Mouse (Mus musculus) midbrain, embryonic 16.5 days (tissue): ENCODE data around the gene Adamtsl1. TPM values are rescaled to one million over a fixed set of nuclear protein-coding genes. Genes with fewer than 3 reads are reported as not detected.

Experiments
- ATAC-seq: fragments of 200-750 bp; cut with Nextera tagmentation; 2 replicates; pipeline ENCODE4 v1.8.0; 2017; ENCODE audit warnings: moderate TSS enrichment
- H3K27ac ChIP-seq: fragments of 300-500 bp; sonication (generic); 2 replicates; pipeline ENCODE4 v1.5.1; 2014; ENCODE audit warnings: mild to moderate bottlenecking, low read length, mixed read lengths
- H3K27me3 ChIP-seq: fragments of 300-500 bp; sonication (generic); 2 replicates; pipeline ENCODE4 v1.6.1; 2014; ENCODE audit warnings: low read depth, low read length, mixed read lengths; ENCODE audit not compliant: control insufficient read depth, insufficient read depth
- H3K36me3 ChIP-seq: fragments of 300-500 bp; sonication (generic); 2 replicates; pipeline ENCODE4 v1.6.1; 2014; ENCODE audit warnings: mild to moderate bottlenecking, low read length, moderate library complexity, mixed read lengths; ENCODE audit not compliant: control insufficient read depth, insufficient read depth
- H3K4me1 ChIP-seq: fragments of 300-500 bp; sonication (generic); 2 replicates; pipeline ENCODE4 v1.6.1; 2014; ENCODE audit warnings: mild to moderate bottlenecking, low read length, mixed read lengths; ENCODE audit not compliant: control insufficient read depth, insufficient read depth
- H3K4me2 ChIP-seq: fragments of 300-500 bp; sonication (generic); 2 replicates; pipeline ENCODE4 v1.6.1; 2014; ENCODE audit warnings: mild to moderate bottlenecking, low read length, mixed read lengths
- H3K4me3 ChIP-seq: fragments of 300-500 bp; sonication (generic); 2 replicates; pipeline ENCODE4 v1.5.1; 2014; ENCODE audit warnings: low read depth, mild to moderate bottlenecking, low read length, moderate library complexity, mixed read lengths
- H3K9ac ChIP-seq: fragments of 300-500 bp; sonication (generic); 2 replicates; pipeline ENCODE4 v1.6.1; 2014; ENCODE audit warnings: low read depth, low read length, mixed read lengths
- H3K9me3 ChIP-seq: fragments of 300-500 bp; sonication (generic); replicated peaks from 2 replicates; pipeline ENCODE4 v1.6.1; 2014; ENCODE audit warnings: mild to moderate bottlenecking, low read length, mixed read lengths; ENCODE audit not compliant: control insufficient read depth, poor library complexity, severe bottlenecking
- WGBS: fragments of 180-500 bp; shearing (Covaris S2); extraction: QIAGEN DNeasy Blood & Tissue Kit; methylation state at CpG from one replicate; pipeline ENCODE4 v1.1.7; 2014; 5-methylcytosine and 5-hydroxymethylcytosine counted together
- polyA plus RNA-seq: library from polyadenylated mRNA; unstranded; fragments of >200 nt; fragmentation: Nextera tagmentation; extraction: Ambion mirVana; gene quantifications from 2 replicates; pipeline ENCODE4 v1.2.1, GENCODE M21; 2015

Gene Adamtsl1
- polyA plus RNA-seq, 1 experiment from 2014 or later = 8.2 TPM

- 83% methylated on average over 4 of the region's 4 CpGs for WGBS
Observed at GRCm38 (mm10) chr4:85884031-85884430, 370.1 kb downstream of the Adamtsl1 start.

GRCm38 (mm10) chr4:85889877-85890598, 376.1 kb downstream of the Adamtsl1 start:
- no peak overlapping the region for H3K27ac ChIP-seq
- no peaks in the 10 kb centered on the region for H3K4me1 ChIP-seq
- WGBS = 80% methylated on average over 2 of the region's 2 CpGs
- no peak for ATAC-seq
- H3K4me2 ChIP-seq = no peak overlapping the region
- no peak overlapping the region for H3K9ac ChIP-seq
- no peak overlapping the region for H3K4me3 ChIP-seq
- no peaks in the 10 kb centered on the region for H3K27me3 ChIP-seq
- H3K36me3 ChIP-seq = no peaks in the 10 kb centered on the region
- H3K9me3 ChIP-seq = no peaks in the 10 kb centered on the region

More at GRCm38 (mm10) chr4:85884031-85884430, 370.1 kb downstream of the Adamtsl1 start:
- Histone ChIP-seq H3K36me3 (no peaks in the 10 kb centered on the region), H3K9me3 (no peaks in the 10 kb centered on the region), H3K27me3 (no peaks in the 10 kb centered on the region), H3K9ac (no peak overlapping the region), H3K4me1 (no peaks in the 10 kb centered on the region), H3K27ac (no peak overlapping the region), H3K4me2 (no peak overlapping the region), H3K4me3 (no peak overlapping the region)
- ATAC-seq = no peak

GRCm38 (mm10) chr4:85901316-85901715, 387.3 kb downstream of the Adamtsl1 start:
- H3K4me2 ChIP-seq = no peak overlapping the region
- H3K4me1 ChIP-seq = no peaks in the 10 kb centered on the region
- no peaks in the 10 kb centered on the region for H3K27me3 ChIP-seq
- H3K36me3 ChIP-seq = no peaks in the 10 kb centered on the region
- no peak overlapping the region for H3K9ac ChIP-seq
- no peak overlapping the region for H3K4me3 ChIP-seq
- H3K27ac ChIP-seq = no peak overlapping the region
- no peaks in the 10 kb centered on the region for H3K9me3 ChIP-seq
- 88% methylated on average over 4 of the region's 4 CpGs for WGBS
- ATAC-seq = no peak

GRCm38 (mm10) chr4:85904217-85904616, 390.2 kb downstream of the Adamtsl1 start:
- Histone ChIP-seq H3K27me3 (no peaks in the 10 kb centered on the region), H3K36me3 (no peaks in the 10 kb centered on the region), H3K4me2 (no peak overlapping the region), H3K4me1 (no peaks in the 10 kb centered on the region), H3K27ac (no peak overlapping the region), H3K9me3 (no peaks in the 10 kb centered on the region), H3K9ac (no peak overlapping the region), H3K4me3 (no peak overlapping the region)
- WGBS = 86% methylated on average over 5 of the region's 5 CpGs
- ATAC-seq = no peak

- 36% methylated on average over 2 of the region's 2 CpGs for WGBS
Observed at GRCm38 (mm10) chr4:85916034-85916433, 402.1 kb downstream of the Adamtsl1 start.

GRCm38 (mm10) chr4:85918366-85918765, 404.4 kb downstream of the Adamtsl1 start:
- 82% methylated on average over 4 of the region's 4 CpGs for WGBS
- Histone ChIP-seq H3K4me2 (no peak overlapping the region), H3K4me3 (no peak overlapping the region), H3K36me3 (no peaks in the 10 kb centered on the region), H3K4me1 (no peaks in the 10 kb centered on the region), H3K27me3 (no peaks in the 10 kb centered on the region), H3K9ac (no peak overlapping the region), H3K27ac (no peak overlapping the region), H3K9me3 (no peaks in the 10 kb centered on the region)
- ATAC-seq = no peak

More at GRCm38 (mm10) chr4:85916034-85916433, 402.1 kb downstream of the Adamtsl1 start:
- Histone ChIP-seq H3K4me3 (no peak overlapping the region), H3K36me3 (no peaks in the 10 kb centered on the region), H3K27ac (no peak overlapping the region), H3K9ac (no peak overlapping the region), H3K4me1 (no peaks in the 10 kb centered on the region), H3K27me3 (no peaks in the 10 kb centered on the region), H3K4me2 (no peak overlapping the region), H3K9me3 (no peaks in the 10 kb centered on the region)
- no peak for ATAC-seq

GRCm38 (mm10) chr4:85920474-85920873, 406.5 kb downstream of the Adamtsl1 start:
- H3K27ac ChIP-seq = no peak overlapping the region
- ATAC-seq = no peak
- H3K27me3 ChIP-seq = no peaks in the 10 kb centered on the region
- H3K9ac ChIP-seq = no peak overlapping the region
- H3K4me1 ChIP-seq = no peaks in the 10 kb centered on the region
- no peaks in the 10 kb centered on the region for H3K9me3 ChIP-seq
- H3K4me2 ChIP-seq = no peak overlapping the region
- 85% methylated on average over 3 of the region's 3 CpGs for WGBS
- H3K4me3 ChIP-seq = no peak overlapping the region
- H3K36me3 ChIP-seq = no peaks in the 10 kb centered on the region

GRCm38 (mm10) chr4:85922741-85923140, 408.8 kb downstream of the Adamtsl1 start:
- H3K4me3 ChIP-seq = no peak overlapping the region
- no peak overlapping the region for H3K27ac ChIP-seq
- ATAC-seq = no peak
- no peak overlapping the region for H3K4me2 ChIP-seq
- 97% methylated on average over 4 of the region's 4 CpGs for WGBS
- no peak overlapping the region for H3K9ac ChIP-seq
- H3K27me3 ChIP-seq = no peaks in the 10 kb centered on the region
- H3K9me3 ChIP-seq = no peaks in the 10 kb centered on the region
- H3K4me1 ChIP-seq = no peaks in the 10 kb centered on the region
- no peaks in the 10 kb centered on the region for H3K36me3 ChIP-seq

GRCm38 (mm10) chr4:85932129-85932528, 418.2 kb downstream of the Adamtsl1 start:
- Histone ChIP-seq H3K9ac (no peak overlapping the region), H3K27ac (no peak overlapping the region), H3K27me3 (no peaks in the 10 kb centered on the region), H3K4me3 (no peak overlapping the region), H3K36me3 (no peaks in the 10 kb centered on the region), H3K9me3 (no peaks in the 10 kb centered on the region), H3K4me2 (no peak overlapping the region), H3K4me1 (no peaks in the 10 kb centered on the region)
- ATAC-seq = no peak
